8 mouse cellular contexts compared by ENCODE assay signal in genomic region chr9:103657183-103657975, GRCm38 (mm10).
DNase-seq lines count a peak whose midpoint lies in the region; ATAC-seq lines count a peak whose summit lies in the region.
"Had no signal": no experiment of that assay in that cellular context is flagged by ENCODE, and none has a peak within 500 bp of the region (broad histone marks: within the 10 kb centered on the region; RNA-seq: fewer than 3 reads in every experiment).

No protein-coding gene starts in this region.

- peak overlapping the region; percentile 42 for H3K27ac ChIP-seq in forebrain, embryonic 16.5 days (ENCODE audit: low read length)
- no peak overlapping the region for H3K27ac ChIP-seq in liver, embryonic 12.5 days
- H3K27ac ChIP-seq: stomach, embryonic 15.5 days had no signal

- no peaks in the 10 kb centered on the region for H3K36me3 ChIP-seq in forebrain, embryonic 16.5 days (ENCODE audit: control insufficient read depth, insufficient read depth)
- H3K36me3 ChIP-seq in liver, embryonic 12.5 days: no peaks in the 10 kb centered on the region
- H3K36me3 ChIP-seq: stomach, embryonic 15.5 days had no signal

- H3K27me3 ChIP-seq in forebrain, embryonic 16.5 days (replicated peaks; ENCODE audit: control insufficient read depth, insufficient read depth, low read length): no peaks in the 10 kb centered on the region
- no peaks in the 10 kb centered on the region for H3K27me3 ChIP-seq in liver, embryonic 12.5 days (replicated peaks)
- H3K27me3 ChIP-seq: stomach, embryonic 15.5 days had no signal

- DNase-seq in right cerebral cortex, postnatal 4 days: peak; percentile 26
- DNase-seq in right cerebral cortex, adult 2 months (ENCODE audit: low spot score in 2 of 2): no peak
- peak; percentile 46 for DNase-seq in kidney, postnatal 10 days
- peak; percentile 1 for DNase-seq in skeletal muscle tissue, adult 2 months (ENCODE audit: low read depth, low spot score)
- DNase-seq in adipocyte (ENCODE audit: low spot score): no peak

- H3K4me3 ChIP-seq in forebrain, embryonic 16.5 days (replicated peaks; ENCODE audit: low read length): no peak overlapping the region
- H3K4me3 ChIP-seq in liver, embryonic 12.5 days: no peak overlapping the region
- H3K4me3 ChIP-seq: stomach, embryonic 15.5 days had no signal

- H3K4me1 ChIP-seq in forebrain, embryonic 16.5 days (replicated peaks; ENCODE audit: control insufficient read depth, insufficient read depth, low read length): peaks cover 38% of the 10 kb centered on the region
- no peaks in the 10 kb centered on the region for H3K4me1 ChIP-seq in liver, embryonic 12.5 days

- no peak overlapping the region for H3K9ac ChIP-seq in forebrain, embryonic 16.5 days (replicated peaks; ENCODE audit: low read depth, low read length)
- H3K9ac ChIP-seq in liver, embryonic 12.5 days: no peak overlapping the region
- H3K9ac ChIP-seq: stomach, embryonic 15.5 days had no signal

- 20% methylated on average over 13 of the region's 13 CpGs for WGBS in forebrain, embryonic 16.5 days
- 61% methylated on average over 13 of the region's 13 CpGs for WGBS in liver, embryonic 12.5 days (ENCODE audit: insufficient replicate concordance)

- no peaks in the 10 kb centered on the region for H3K9me3 ChIP-seq in forebrain, embryonic 16.5 days (ENCODE audit: control insufficient read depth, low read length)
- no peaks in the 10 kb centered on the region for H3K9me3 ChIP-seq in liver, embryonic 12.5 days (replicated peaks)
- H3K9me3 ChIP-seq: stomach, embryonic 15.5 days had no signal

- ATAC-seq in forebrain, embryonic 16.5 days: peak; percentile 63
- no peak for ATAC-seq in liver, embryonic 12.5 days

- H3K4me2 ChIP-seq in forebrain, embryonic 16.5 days (ENCODE audit: low read length): no peak overlapping the region
- H3K4me2 ChIP-seq in liver, embryonic 12.5 days: no peak overlapping the region
- H3K4me2 ChIP-seq: stomach, embryonic 15.5 days had no signal

Comparison
In these comparisons a context has a peak if more than half of its experiments do, and no peak if none do; other contexts are left out.
1. DNase-seq: peak in right cerebral cortex, postnatal 4 days (single experiment), kidney, postnatal 10 days (single experiment) and skeletal muscle tissue, adult 2 months (single experiment); none in right cerebral cortex, adult 2 months (0 of 2) and adipocyte (single experiment).